Mouse (Mus musculus) hindbrain, embryonic 15.5 days (tissue): ENCODE measurements at regions not wholly inside any gene's neighbourhood (a gene's known extent, or its start where the extent isn't known, plus 50 kb on each side); places are given as distances from the start of the nearest gene placed in this dataset.

Experiments used
- ATAC-seq: fragments of 200-750 bp; cut with Nextera tagmentation; 2 replicates; pipeline ENCODE4 v1.8.0; 2017; ENCODE audit warnings: low read depth, moderate number of reproducible peaks, moderate TSS enrichment; ENCODE audit not compliant: low FRiP score
- H3K27ac ChIP-seq: fragments of 300-500 bp; sonication (generic); replicated peaks from 2 replicates; pipeline ENCODE4 v1.5.1; 2015; ENCODE audit warnings: mild to moderate bottlenecking, inconsistent platforms
- H3K27me3 ChIP-seq: fragments of 300-500 bp; sonication (generic); 2 replicates; pipeline ENCODE4 v1.6.1; 2015; ENCODE audit warnings: control low read depth, inconsistent platforms
- H3K36me3 ChIP-seq: fragments of 300-500 bp; sonication (generic); 2 replicates; pipeline ENCODE4 v1.6.1; 2015; ENCODE audit warnings: control low read depth, inconsistent platforms
- H3K4me1 ChIP-seq: fragments of 300-500 bp; sonication (generic); replicated peaks from 2 replicates; pipeline ENCODE4 v1.6.1; 2015; ENCODE audit warnings: control low read depth, inconsistent platforms
- H3K4me2 ChIP-seq: fragments of 300-500 bp; sonication (generic); 2 replicates; pipeline ENCODE4 v1.6.1; 2015; ENCODE audit warnings: moderate library complexity, mild to moderate bottlenecking, inconsistent platforms
- H3K4me3 ChIP-seq: fragments of 300-500 bp; sonication (generic); 2 replicates; pipeline ENCODE4 v1.5.1; 2015; ENCODE audit warnings: mild to moderate bottlenecking, inconsistent platforms
- H3K9ac ChIP-seq: fragments of 300-500 bp; sonication (generic); 2 replicates; pipeline ENCODE4 v1.6.1; 2015; ENCODE audit warnings: inconsistent platforms
- H3K9me3 ChIP-seq: fragments of 300-500 bp; sonication (generic); 2 replicates; pipeline ENCODE4 v1.6.1; 2016; ENCODE audit warnings: control low read depth, inconsistent platforms
- WGBS: fragments of 180-500 bp; shearing (Covaris S2); methylation state at CpG from one replicate; pipeline ENCODE4 v1.1.7; 2015; 5-methylcytosine and 5-hydroxymethylcytosine counted together

DNA sequence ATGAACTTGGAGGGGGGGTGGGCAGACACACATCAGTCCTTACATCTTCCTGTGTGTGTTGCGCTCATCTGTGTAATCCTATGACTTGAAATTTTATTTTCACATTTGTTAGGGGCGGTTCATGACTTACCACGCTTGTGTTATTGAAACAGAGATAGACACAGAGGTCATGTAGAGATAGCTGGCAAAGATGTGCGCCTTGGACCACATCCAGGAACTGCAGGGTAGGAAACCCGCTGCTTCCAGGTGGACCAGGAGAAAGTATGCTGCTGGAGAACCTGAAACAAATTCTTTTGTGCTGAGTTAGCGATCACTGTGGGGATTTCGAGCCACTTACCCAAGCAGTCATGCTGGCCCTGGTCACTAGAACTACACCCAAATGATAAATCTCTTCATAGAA lies 89.1 kb downstream of the Kcnj2 start:
- H3K4me3 ChIP-seq = no peak overlapping the region
- ATAC-seq = no peak
- 89% methylated on average over 7 of the region's 7 CpGs for WGBS

DNA sequence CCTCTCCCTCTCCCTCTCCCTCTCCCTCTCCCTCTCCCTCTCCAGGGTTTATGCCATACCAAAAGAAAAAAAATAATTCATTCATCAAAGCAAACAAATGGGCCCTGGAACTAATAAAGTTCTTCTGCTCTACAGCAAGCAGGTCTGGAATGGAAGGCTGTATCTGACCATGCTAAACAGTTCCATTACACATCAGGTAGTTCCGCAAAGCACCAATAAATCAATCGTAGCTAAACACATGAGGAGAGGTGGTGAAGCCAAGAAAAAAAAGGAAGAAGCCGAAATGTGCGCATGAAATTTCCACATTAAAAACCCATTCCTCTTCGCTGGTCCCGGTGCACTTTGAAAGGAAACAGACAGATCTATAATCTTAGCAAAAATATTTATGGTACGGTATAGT lies 89.8 kb downstream of the Kcnj2 start:
- Histone ChIP-seq H3K27ac (no peak overlapping the region), H3K9ac (no peak overlapping the region), H3K4me1 (no peaks in the 10 kb centered on the region), H3K4me2 (no peak overlapping the region), H3K9me3 (no peaks in the 10 kb centered on the region), H3K36me3 (no peaks in the 10 kb centered on the region), H3K27me3 (no peaks in the 10 kb centered on the region), H3K4me3 (no peak overlapping the region)
- ATAC-seq = no peak
- WGBS = 86% methylated on average over 7 of the region's 7 CpGs

More for the DNA sequence above, 89.1 kb downstream of the Kcnj2 start:
- Histone ChIP-seq H3K9me3 (no peaks in the 10 kb centered on the region), H3K9ac (no peak overlapping the region), H3K27me3 (no peaks in the 10 kb centered on the region), H3K4me2 (no peak overlapping the region), H3K36me3 (no peaks in the 10 kb centered on the region), H3K4me1 (no peaks in the 10 kb centered on the region), H3K27ac (no peak overlapping the region)

DNA sequence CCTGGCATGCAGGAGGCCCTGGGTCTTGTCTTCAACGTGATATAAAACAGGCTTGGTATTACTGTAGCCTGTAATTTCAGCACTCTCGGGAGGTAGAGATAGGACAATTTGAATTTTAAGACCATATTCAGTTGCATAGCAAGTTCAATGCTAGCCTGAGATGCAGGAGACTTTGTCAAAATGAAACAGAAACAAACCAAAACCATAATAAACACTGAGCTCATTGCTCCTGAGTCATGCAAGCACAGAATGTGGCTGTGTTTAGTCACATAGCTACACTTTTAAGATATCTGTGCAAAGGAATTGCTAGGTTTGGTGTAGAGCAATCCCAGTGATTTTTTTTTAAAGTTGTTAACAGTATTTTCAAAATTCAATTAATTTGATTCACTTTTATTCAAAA lies 93.3 kb downstream of the Kcnj2 start:
- Histone ChIP-seq H3K4me3 (no peak overlapping the region), H3K9ac (no peak overlapping the region), H3K4me1 (no peaks in the 10 kb centered on the region), H3K4me2 (no peak overlapping the region), H3K27me3 (no peaks in the 10 kb centered on the region), H3K9me3 (no peaks in the 10 kb centered on the region), H3K27ac (no peak overlapping the region), H3K36me3 (no peaks in the 10 kb centered on the region)
- no peak for ATAC-seq
- 83% methylated on average over 2 of the region's 2 CpGs for WGBS

DNA sequence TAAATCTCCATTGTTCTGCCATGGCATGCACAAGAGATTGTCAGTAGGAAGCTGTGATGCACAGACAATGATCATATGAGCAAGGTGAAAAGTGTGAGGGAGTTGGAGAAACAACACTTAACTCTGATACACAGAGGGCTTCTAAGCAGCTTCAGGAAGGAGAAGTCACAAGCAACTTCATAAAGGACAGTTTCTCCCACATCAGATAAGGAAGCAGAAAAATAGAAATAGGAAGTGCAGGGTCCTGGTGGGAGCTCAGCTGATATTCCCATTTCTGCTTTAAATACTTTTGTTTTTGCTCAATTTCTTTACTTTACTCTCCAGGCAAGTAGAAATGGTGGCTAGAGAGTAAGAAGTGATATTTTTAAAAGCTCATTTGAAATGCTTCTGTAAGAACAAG lies 98.9 kb downstream of the Kcnj2 start:
- no peak overlapping the region for H3K9ac ChIP-seq
- no peak overlapping the region for H3K27ac ChIP-seq
- no peak for ATAC-seq

DNA sequence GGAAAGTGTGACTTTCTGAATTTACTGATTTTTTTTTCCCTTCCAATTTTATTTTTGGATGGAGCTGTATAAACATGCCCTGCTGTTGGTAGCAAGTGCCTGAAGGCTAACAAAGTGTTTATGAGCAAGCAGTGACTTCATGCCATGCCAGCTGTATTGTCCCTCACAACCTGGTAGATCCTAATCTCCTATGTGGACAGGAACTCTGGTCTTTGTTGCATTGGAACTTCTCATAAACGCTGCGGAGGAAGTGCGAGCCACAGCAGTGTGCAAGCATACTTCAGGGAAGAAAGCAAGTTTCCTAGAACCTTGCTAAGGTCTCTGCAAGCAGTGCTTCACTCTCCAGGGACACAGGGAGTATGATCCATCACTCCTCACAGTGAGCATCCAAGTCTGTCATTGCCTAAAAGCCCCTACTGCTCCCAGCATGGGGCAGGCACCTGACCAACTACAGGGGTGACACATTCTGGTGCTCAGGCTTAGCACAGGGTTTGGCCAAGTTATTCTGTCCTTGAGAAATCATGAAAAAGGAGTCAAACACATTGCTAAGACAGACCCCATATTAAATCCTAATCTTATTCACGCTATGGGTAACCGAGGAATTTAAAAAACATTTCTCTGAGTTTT lies 104.3 kb downstream of the Kcnj2 start:
- Histone ChIP-seq H3K27me3 (no peaks in the 10 kb centered on the region), H3K4me1 (no peaks in the 10 kb centered on the region), H3K27ac (no peak overlapping the region), H3K9ac (no peak overlapping the region), H3K4me3 (no peak overlapping the region), H3K9me3 (no peaks in the 10 kb centered on the region), H3K36me3 (no peaks in the 10 kb centered on the region), H3K4me2 (no peak overlapping the region)
- 95% methylated on average over 5 of the region's 5 CpGs for WGBS
- no peak for ATAC-seq

More for the DNA sequence above, 98.9 kb downstream of the Kcnj2 start:
- no peaks in the 10 kb centered on the region for H3K4me1 ChIP-seq
- H3K9me3 ChIP-seq = no peaks in the 10 kb centered on the region
- H3K4me3 ChIP-seq = no peak overlapping the region
- H3K4me2 ChIP-seq = no peak overlapping the region
- H3K27me3 ChIP-seq = no peaks in the 10 kb centered on the region
- no peaks in the 10 kb centered on the region for H3K36me3 ChIP-seq

DNA sequence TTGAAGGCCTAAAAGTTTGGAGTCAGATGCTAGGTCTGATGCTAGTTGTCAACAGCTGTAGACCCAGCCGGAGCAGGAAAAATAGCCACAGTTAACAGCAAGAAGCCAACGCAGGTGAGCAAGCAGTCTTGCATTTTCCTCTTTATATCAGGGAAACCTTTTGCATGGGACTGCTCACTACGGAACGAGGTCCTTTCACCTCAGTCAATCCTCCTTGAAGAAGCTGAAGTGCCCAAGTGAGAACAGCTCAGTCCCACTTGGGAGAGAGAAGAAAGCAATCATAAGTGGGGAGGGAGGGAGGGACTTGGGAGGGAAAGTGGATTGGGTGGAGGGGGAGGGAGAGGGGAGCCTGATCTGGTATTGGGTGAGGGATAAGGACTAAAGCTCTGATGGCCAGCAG lies 107.6 kb downstream of the Kcnj2 start:
- Histone ChIP-seq H3K4me1 (no peaks in the 10 kb centered on the region), H3K27ac (no peak overlapping the region), H3K9me3 (no peaks in the 10 kb centered on the region), H3K36me3 (no peaks in the 10 kb centered on the region), H3K4me3 (no peak overlapping the region), H3K9ac (no peak overlapping the region), H3K4me2 (no peak overlapping the region), H3K27me3 (no peaks in the 10 kb centered on the region)
- no peak for ATAC-seq
- WGBS = 88% methylated on average over 4 of the region's 4 CpGs

DNA sequence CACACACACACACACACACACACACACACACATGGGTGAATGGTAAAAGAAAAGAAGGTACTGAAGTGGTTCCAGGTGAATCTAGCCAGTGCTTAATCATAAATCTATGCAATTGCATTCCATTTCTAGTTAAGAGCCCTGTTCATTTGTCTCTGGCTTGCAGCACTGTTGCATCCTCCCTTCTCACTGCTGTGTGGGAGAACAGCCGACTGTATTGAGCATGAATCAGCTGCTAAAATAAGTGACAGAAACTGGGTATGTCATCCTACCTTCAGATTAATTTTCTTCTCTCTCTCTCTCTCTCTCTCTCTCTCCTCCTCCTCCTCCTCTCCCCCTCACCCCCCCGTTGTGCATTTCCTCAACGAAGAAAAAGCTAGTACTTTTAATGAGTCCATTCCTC lies 109.6 kb downstream of the Kcnj2 start:
- H3K4me2 ChIP-seq = no peak overlapping the region
- no peaks in the 10 kb centered on the region for H3K9me3 ChIP-seq
- no peak overlapping the region for H3K27ac ChIP-seq
- 67% methylated on average over 3 of the region's 3 CpGs for WGBS
- no peak overlapping the region for H3K4me3 ChIP-seq
- no peak for ATAC-seq
- no peaks in the 10 kb centered on the region for H3K4me1 ChIP-seq
- H3K36me3 ChIP-seq = no peaks in the 10 kb centered on the region
- no peaks in the 10 kb centered on the region for H3K27me3 ChIP-seq
- H3K9ac ChIP-seq = no peak overlapping the region

DNA sequence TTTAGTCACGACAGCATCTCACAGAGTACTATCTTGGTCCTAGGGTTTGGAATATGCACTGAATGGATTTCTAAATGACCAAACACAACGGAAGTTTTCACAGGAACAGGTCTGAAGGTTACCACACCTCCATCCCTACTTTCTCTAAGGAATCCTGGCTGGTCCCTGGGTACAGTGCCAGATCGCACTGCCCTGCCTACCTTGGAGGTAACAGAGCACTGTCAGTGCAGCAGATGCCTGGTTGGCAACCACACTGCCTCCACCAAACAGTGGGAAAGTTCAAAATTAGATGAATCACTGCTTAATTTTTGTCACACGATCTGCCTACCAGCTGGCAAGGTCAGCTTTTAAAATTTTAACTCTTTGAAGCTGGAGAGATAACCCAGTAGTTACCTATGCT lies 111.6 kb downstream of the Kcnj2 start:
- no peaks in the 10 kb centered on the region for H3K9me3 ChIP-seq
- H3K4me2 ChIP-seq = no peak overlapping the region
- WGBS = 84% methylated on average over 4 of the region's 4 CpGs
- no peaks in the 10 kb centered on the region for H3K27me3 ChIP-seq
- H3K9ac ChIP-seq = no peak overlapping the region
- no peak overlapping the region for H3K4me3 ChIP-seq
- H3K27ac ChIP-seq = no peak overlapping the region
- no peaks in the 10 kb centered on the region for H3K36me3 ChIP-seq
- no peak for ATAC-seq
- H3K4me1 ChIP-seq = no peaks in the 10 kb centered on the region

DNA sequence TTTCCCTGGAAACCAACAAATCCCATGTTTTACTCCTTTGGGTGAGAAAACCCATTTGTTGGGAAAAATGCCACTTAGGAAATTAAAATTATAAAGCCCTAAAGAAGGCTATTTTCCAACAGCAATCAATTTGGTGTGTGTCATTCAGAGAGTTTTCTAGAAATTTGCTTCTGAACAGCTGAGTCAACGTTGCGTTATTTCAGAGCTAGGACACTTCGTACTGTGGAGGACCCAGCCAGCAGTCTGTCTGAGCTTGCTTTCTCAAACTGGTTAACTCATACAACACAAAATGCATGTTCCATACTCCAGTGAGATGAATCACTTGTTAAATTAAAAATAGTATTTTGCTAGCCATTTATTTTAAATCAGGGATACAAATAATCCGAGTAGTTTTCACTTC lies 131.5 kb downstream of the Kcnj2 start:
- Histone ChIP-seq H3K9ac (no peak overlapping the region), H3K4me2 (no peak overlapping the region), H3K27me3 (no peaks in the 10 kb centered on the region), H3K27ac (no peak overlapping the region), H3K4me1 (no peaks in the 10 kb centered on the region), H3K9me3 (no peaks in the 10 kb centered on the region), H3K36me3 (no peaks in the 10 kb centered on the region), H3K4me3 (no peak overlapping the region)
- no peak for ATAC-seq
- WGBS = 75% methylated on average over 4 of the region's 4 CpGs

DNA sequence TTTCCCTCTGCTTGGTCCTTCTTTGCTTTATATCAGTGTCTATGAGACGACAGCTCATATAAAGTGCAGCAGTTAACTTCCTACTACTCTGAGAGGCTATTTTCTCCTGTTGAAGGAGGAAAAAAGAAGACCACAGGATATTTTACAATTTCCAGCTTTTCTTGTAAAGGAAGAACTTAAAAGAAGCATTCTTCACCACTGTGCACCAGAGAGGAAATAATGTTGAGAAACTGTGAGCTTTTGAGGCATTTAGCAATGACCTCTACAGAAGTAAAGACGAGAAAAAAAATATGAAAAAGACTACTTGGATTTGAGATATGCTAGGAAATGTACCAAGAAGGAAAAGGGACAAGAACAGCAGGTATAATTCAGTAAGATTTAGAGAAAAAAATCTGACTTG lies 134.5 kb downstream of the Kcnj2 start:
- no peak overlapping the region for H3K27ac ChIP-seq
- H3K27me3 ChIP-seq = no peaks in the 10 kb centered on the region
- H3K4me1 ChIP-seq = no peaks in the 10 kb centered on the region
- no peaks in the 10 kb centered on the region for H3K36me3 ChIP-seq
- H3K4me2 ChIP-seq = no peak overlapping the region
- WGBS = 74% methylated on average over 2 of the region's 2 CpGs
- H3K4me3 ChIP-seq = no peak overlapping the region
- no peak overlapping the region for H3K9ac ChIP-seq
- ATAC-seq = no peak
- no peaks in the 10 kb centered on the region for H3K9me3 ChIP-seq

DNA sequence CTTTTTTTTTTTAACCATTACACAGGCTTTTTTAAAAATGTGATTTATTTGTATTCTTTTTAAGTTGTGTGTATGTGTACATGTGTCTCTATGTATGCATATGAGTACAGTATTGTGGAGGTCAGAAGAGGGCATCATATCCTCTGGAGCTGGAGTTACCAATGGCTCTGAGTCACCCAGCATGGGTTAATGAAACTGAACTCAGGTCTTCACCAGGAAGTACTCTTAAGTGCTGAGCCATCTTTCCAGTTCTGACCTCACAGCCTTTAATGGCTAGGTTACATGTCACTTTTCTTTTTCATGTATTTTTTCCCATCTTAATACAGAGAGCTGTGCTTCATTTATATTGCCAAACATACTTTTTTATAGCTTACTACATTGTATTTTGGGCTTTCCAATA lies 136.8 kb downstream of the Kcnj2 start:
- H3K4me1 ChIP-seq = no peaks in the 10 kb centered on the region
- ATAC-seq = no peak

DNA sequence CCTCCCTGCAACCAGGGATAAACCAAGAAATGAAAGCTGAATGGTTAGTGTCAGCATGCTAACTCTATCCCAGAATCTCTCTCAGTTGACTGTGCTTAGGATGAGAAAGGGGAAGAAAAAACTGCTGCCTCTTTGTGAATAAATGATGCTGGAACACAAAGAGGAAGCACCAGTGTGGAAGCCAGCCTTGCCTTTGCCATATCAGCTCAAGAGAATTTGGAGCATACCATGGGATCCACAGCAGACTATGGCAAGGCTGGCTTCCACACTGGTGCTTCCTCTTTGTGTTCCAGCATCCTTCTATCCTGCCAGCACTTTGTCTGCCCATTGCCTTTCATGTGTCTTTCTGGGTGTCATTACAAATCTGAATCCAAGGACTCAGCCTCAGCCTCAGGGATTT lies 144.6 kb downstream of the Kcnj2 start:
- H3K4me1 ChIP-seq = peaks cover 12% of the 10 kb centered on the region
- H3K27me3 ChIP-seq = no peaks in the 10 kb centered on the region
- H3K9me3 ChIP-seq = no peaks in the 10 kb centered on the region
- no peak overlapping the region for H3K9ac ChIP-seq
- H3K4me3 ChIP-seq = no peak overlapping the region
- no peak overlapping the region for H3K4me2 ChIP-seq
- ATAC-seq = no peak
- H3K27ac ChIP-seq = no peak overlapping the region
- H3K36me3 ChIP-seq = no peaks in the 10 kb centered on the region

More for the DNA sequence above, 136.8 kb downstream of the Kcnj2 start:
- H3K36me3 ChIP-seq = no peaks in the 10 kb centered on the region
- no peak overlapping the region for H3K27ac ChIP-seq
- H3K9ac ChIP-seq = no peak overlapping the region
- no peaks in the 10 kb centered on the region for H3K27me3 ChIP-seq
- H3K9me3 ChIP-seq = no peaks in the 10 kb centered on the region
- no peak overlapping the region for H3K4me3 ChIP-seq
- H3K4me2 ChIP-seq = no peak overlapping the region

DNA sequence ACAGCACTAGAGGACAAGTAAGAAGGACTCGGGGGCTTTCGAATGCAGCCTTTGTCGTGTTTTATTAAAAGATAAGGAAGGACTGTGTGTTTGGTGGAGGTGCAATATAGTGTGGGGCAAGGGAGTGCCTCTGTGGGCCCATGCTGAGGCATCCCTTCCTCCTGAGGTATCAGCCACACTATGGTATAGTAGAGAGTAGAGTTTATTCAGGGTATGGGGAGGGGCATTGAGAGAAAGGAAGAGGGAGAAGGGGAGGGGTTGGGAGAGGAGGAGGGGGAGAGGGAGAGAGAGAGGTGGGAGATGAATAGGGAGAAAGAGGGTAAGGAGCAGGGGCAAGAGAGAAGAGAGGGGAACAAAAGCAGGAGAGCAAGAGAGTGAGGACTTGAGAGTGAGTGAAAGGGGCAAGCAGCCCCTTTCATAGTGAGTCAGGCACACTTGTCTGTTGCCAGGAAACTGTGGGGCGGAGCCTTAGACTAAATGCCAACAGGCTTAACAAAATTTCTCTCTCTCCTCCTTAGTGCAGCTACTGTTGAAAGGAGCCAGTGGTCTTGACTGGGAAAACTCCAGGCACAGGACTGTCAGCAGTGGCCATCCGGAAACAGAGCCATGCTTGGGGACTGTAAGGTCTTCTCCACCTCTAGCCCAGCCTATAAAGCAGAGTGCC lies 146.2 kb downstream of the Kcnj2 start:
- H3K9ac ChIP-seq = no peak overlapping the region
- no peaks in the 10 kb centered on the region for H3K27me3 ChIP-seq
- H3K27ac ChIP-seq = peak overlapping the region; percentile 61; the same call in 1 of the 2 replicates
- 57% methylated on average over 5 of the region's 5 CpGs for WGBS
- no peak overlapping the region for H3K4me2 ChIP-seq
- peaks cover 12% of the 10 kb centered on the region for H3K4me1 ChIP-seq
- peak; percentile 69; the same call in 1 of the 2 replicates for ATAC-seq
- no peaks in the 10 kb centered on the region for H3K36me3 ChIP-seq
- H3K9me3 ChIP-seq = no peaks in the 10 kb centered on the region
- no peak overlapping the region for H3K4me3 ChIP-seq
